Mouse (Mus musculus) lung, embryonic 14.5 days (tissue): ENCODE results near the gene Itga11. TPM values are rescaled to one million over a fixed set of nuclear protein-coding genes. Genes with fewer than 3 reads are reported as not detected.

ENCODE experiments used
- ATAC-seq: fragments of 200-750 bp; cut with Nextera tagmentation; 2 replicates; pipeline ENCODE4 v1.8.0; 2017; ENCODE audit warnings: mild to moderate bottlenecking, moderate TSS enrichment, moderate library complexity; ENCODE audit not compliant: insufficient read depth
- DNase-seq: peaks from one replicate; pipeline ENCODE4 v3.0.0-alpha.2; 2015
- H3K27ac ChIP-seq: fragments of 300-500 bp; sonication (generic); 2 replicates; pipeline ENCODE4 v1.5.1; 2014; ENCODE audit warnings: low read depth, mild to moderate bottlenecking, moderate library complexity
- H3K27me3 ChIP-seq: fragments of 300-500 bp; sonication (generic); 2 replicates; pipeline ENCODE4 v1.6.1; 2014; ENCODE audit warnings: low read length, control low read depth; ENCODE audit not compliant: insufficient read depth
- H3K36me3 ChIP-seq: fragments of 300-500 bp; sonication (generic); 2 replicates; pipeline ENCODE4 v1.6.1; 2014; ENCODE audit warnings: control low read depth; ENCODE audit not compliant: insufficient read depth
- H3K4me1 ChIP-seq: fragments of 300-500 bp; sonication (generic); 2 replicates; pipeline ENCODE4 v1.6.1; 2014; ENCODE audit warnings: antibody characterized with exemption, control low read depth; ENCODE audit not compliant: insufficient read depth
- H3K4me2 ChIP-seq: fragments of 300-500 bp; sonication (generic); 2 replicates; pipeline ENCODE4 v1.6.1; 2014; ENCODE audit warnings: mild to moderate bottlenecking
- H3K4me3 ChIP-seq: fragments of 300-500 bp; sonication (generic); 2 replicates; pipeline ENCODE4 v1.5.1; 2014; ENCODE audit warnings: low read depth, low read length
- H3K9ac ChIP-seq: fragments of 300-500 bp; sonication (generic); 2 replicates; pipeline ENCODE4 v1.6.1; 2014
- H3K9me3 ChIP-seq: fragments of 300-500 bp; sonication (generic); 2 replicates; pipeline ENCODE4 v1.6.1; 2016; ENCODE audit warnings: low read depth, low read length, control low read depth
- CTCF ChIP-seq: IDR thresholded peaks from 2 replicates; pipeline ENCODE4 v1.5.1; 2016; ENCODE audit warnings: antibody characterized with exemption, low read depth
- WGBS: fragments of 180-500 bp; shearing (Covaris S2); extraction: QIAGEN DNeasy Blood & Tissue Kit; methylation state at CpG from one replicate; pipeline ENCODE4 v1.1.7; 2014; 5-methylcytosine and 5-hydroxymethylcytosine counted together
- polyA plus RNA-seq: library from polyadenylated mRNA; unstranded; fragments of >200 nt; fragmentation: Nextera tagmentation; extraction: Ambion mirVana; gene quantifications from 2 replicates; pipeline ENCODE4 v1.2.1, GENCODE M21; 2014

The Itga11 gene
- polyA plus RNA-seq, 1 experiment from 2014 or later, result 0.49 TPM

DNA sequence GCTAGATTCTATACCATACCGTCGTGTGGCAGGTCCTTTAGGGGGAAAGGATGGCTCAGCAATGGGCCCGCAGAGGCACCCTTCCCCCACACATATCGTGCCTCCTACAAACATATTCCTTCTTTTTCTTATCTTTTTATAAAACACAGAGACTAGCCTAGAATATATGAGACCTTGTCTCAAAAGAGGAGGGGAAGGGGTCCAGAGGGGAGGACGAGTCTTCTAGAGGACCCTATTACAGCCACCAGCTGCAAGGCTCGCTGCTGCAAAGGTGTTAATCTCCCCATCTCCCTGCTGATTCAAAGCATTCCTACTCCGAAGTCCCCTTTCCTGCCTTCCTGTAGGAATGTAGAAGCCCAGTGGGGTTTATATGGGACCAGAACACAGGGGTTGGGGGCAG is 148.8 kb downstream of the Itga11 start:
- WGBS, result 7% methylated on average over 7 of the region's 7 CpGs
- H3K9ac ChIP-seq, result no peak overlapping the region
- no peak for TF ChIP-seq CTCF

DNA sequence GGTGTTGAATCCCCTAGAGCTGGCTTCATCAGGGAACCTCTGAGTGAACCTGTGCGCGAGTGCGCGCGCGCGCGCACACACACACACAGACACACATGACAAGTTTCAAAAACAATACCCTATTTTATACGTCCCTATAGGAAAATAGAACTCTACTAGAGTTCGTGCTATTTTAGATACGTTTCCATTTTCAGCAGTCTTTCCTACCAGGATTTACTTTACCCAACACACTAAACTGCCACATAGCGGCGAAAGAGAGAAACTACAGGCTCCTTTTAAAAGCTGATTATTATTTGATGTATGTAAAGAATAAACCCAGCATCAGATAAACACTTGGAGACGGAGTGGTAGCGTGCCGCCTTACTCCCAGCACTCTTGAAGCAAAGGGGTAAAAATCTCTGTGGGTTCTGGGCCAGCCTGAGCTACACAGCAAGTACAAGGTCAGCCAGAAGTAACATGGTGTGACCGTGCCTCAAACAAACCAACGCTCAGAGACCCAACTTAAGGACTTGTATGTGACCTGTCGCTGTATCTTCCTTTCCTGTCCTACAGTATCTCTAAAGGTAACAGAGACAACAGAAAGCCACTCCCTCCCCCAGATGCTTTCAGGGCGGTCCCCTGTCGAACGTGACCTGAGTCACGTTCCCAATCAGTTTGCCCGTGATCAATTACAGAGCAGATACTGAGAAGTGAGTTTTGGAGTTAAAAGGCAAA is 150.5 kb downstream of the Itga11 start:
- no peaks in the 10 kb centered on the region for H3K36me3 ChIP-seq
- H3K27me3 ChIP-seq, result no peaks in the 10 kb centered on the region
- no peak overlapping the region for H3K9ac ChIP-seq
- H3K4me3 ChIP-seq, result peak overlapping the region; percentile 23
- H3K4me1 ChIP-seq, result peaks cover 12% of the 10 kb centered on the region
- TF ChIP-seq CTCF, result peak; percentile 70
- peak overlapping the region; percentile 65 for H3K4me2 ChIP-seq
- ATAC-seq (no peak), DNase-seq (peak; percentile 86)
- no peaks in the 10 kb centered on the region for H3K9me3 ChIP-seq
- WGBS, result 3% methylated on average over 24 of the region's 24 CpGs
- H3K27ac ChIP-seq, result peak overlapping the region; percentile 64

More for the DNA sequence above, 148.8 kb downstream of the Itga11 start:
- Histone ChIP-seq H3K4me3 (no peak overlapping the region), H3K4me2 (peak overlapping the region; percentile 3; the same call in 1 of the 2 replicates), H3K27ac (peak overlapping the region; percentile 55), H3K27me3 (no peaks in the 10 kb centered on the region), H3K4me1 (peaks cover 12% of the 10 kb centered on the region), H3K36me3 (no peaks in the 10 kb centered on the region), H3K9me3 (no peaks in the 10 kb centered on the region)
- ATAC-seq (no peak), DNase-seq (no peak)

DNA sequence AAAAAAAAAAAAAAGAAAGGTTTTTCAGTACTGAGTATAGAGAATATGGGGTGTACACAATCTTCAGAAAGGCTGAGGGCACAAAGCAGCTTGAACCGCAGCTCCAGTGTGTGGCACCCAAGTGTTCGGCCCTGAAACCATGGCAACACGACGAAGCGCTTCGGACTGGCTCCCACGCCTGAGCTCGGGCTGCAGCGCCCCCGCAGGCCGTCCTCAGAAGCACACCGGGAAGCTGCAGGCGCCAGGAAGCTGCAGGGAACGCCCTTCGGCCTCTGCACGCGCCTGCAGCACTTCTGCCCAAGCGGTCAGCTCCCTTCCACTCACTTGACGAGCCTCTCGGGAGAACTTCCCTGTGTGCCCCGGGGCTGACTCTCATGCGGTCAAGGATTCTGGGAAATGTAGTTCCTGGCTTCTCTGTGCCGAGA is 151.0 kb downstream of the Itga11 start:
- Histone ChIP-seq H3K9ac (no peak overlapping the region), H3K4me2 (peak overlapping the region; percentile 65), H3K27me3 (no peaks in the 10 kb centered on the region), H3K4me3 (peak overlapping the region; percentile 23), H3K36me3 (no peaks in the 10 kb centered on the region), H3K4me1 (peaks cover 12% of the 10 kb centered on the region), H3K27ac (peak overlapping the region; percentile 64; the same call in 1 of the 2 replicates), H3K9me3 (no peaks in the 10 kb centered on the region)
- ATAC-seq, result peak; percentile 94
- peak; percentile 98 for TF ChIP-seq CTCF
- 0% methylated on average over 23 of the region's 23 CpGs for WGBS
- DNase-seq, result peak; percentile 98

DNA sequence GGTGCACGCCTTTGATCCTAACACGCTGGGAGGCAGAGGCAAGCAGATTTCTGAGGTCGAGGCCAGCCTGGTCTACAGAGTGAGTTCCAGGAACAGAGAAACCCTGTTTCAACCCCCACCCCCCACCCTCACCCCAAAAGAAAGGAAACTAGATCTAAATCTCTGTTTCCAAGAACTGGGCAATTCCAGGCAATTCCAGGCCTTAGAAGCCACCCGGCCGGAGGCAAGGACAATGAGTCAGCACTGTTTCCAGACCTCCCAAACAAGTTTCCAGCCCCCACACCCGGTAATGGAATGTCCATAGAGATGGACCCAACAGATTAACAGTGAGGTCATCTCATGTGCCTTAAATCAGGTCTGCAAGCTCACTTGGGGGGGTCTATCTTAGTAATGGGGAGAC is 152.3 kb downstream of the Itga11 start:
- Histone ChIP-seq H3K27me3 (no peaks in the 10 kb centered on the region), H3K27ac (no peak overlapping the region), H3K9ac (no peak overlapping the region), H3K36me3 (no peaks in the 10 kb centered on the region), H3K4me2 (no peak overlapping the region), H3K9me3 (no peaks in the 10 kb centered on the region), H3K4me3 (no peak overlapping the region), H3K4me1 (peaks cover 12% of the 10 kb centered on the region)
- WGBS, result 81% methylated on average over 6 of the region's 6 CpGs
- no peak for DNase-seq
- ATAC-seq, result no peak
- no peak for TF ChIP-seq CTCF

Other genes starting within 250 kb of the Itga11 start
- 22.2 and 26.2 TPM in 2 replicates for gene Coro2b, start 140.8 kb upstream of the Itga11 start, polyA plus RNA-seq
- gene Fem1b, start 134.1 kb downstream of the Itga11 start, polyA plus RNA-seq, result 37.1 and 37.6 TPM in 2 replicates
- 27.3 and 27.7 TPM in 2 replicates for gene Cln6, start 161.0 kb downstream of the Itga11 start, polyA plus RNA-seq
- gene Calml4, start 180.3 kb downstream of the Itga11 start, polyA plus RNA-seq, result 11.6 and 13.4 TPM in 2 replicates